Mouse (Mus musculus) stomach, postnatal 0 days (tissue): ENCODE results near the gene Rnf34. TPM values are rescaled to one million over a fixed set of nuclear protein-coding genes. Genes with fewer than 3 reads are reported as not detected.
A peak's percentile ranks its signal among the peaks of the same experiment; 100 is the strongest.

Experiments
- ATAC-seq: fragments of 200-750 bp; cut with Nextera tagmentation; 2 replicates; pipeline ENCODE4 v1.8.0; 2017; ENCODE audit not compliant: low FRiP score, low TSS enrichment
- DNase-seq: peaks from one replicate; pipeline ENCODE4 v3.0.0-alpha.2; 2016; ENCODE audit warnings: low spot score
- H3K27ac ChIP-seq: fragments of 300-500 bp; sonication (generic); replicated peaks from 2 replicates; pipeline ENCODE4 v1.5.1; 2014; ENCODE audit warnings: mild to moderate bottlenecking, control low read depth
- H3K27me3 ChIP-seq: fragments of 300-500 bp; sonication (generic); 2 replicates; pipeline ENCODE4 v1.6.1; 2014; ENCODE audit warnings: low read length; ENCODE audit not compliant: control insufficient read depth, insufficient read depth
- H3K36me3 ChIP-seq: fragments of 300-500 bp; sonication (generic); 2 replicates; pipeline ENCODE4 v1.6.1; 2014; ENCODE audit warnings: low read length, mixed read lengths; ENCODE audit not compliant: control insufficient read depth, insufficient read depth
- H3K4me1 ChIP-seq: fragments of 300-500 bp; sonication (generic); replicated peaks from 2 replicates; pipeline ENCODE4 v1.6.1; 2014; ENCODE audit warnings: antibody characterized with exemption; ENCODE audit not compliant: control insufficient read depth, insufficient read depth
- H3K4me2 ChIP-seq: fragments of 300-500 bp; sonication (generic); replicated peaks from 2 replicates; pipeline ENCODE4 v1.6.1; 2014; ENCODE audit warnings: low read depth, mild to moderate bottlenecking, control low read depth, moderate library complexity
- H3K4me3 ChIP-seq: fragments of 300-500 bp; sonication (generic); 2 replicates; pipeline ENCODE4 v1.5.1; 2014; ENCODE audit warnings: low read depth, low read length, control low read depth
- H3K9ac ChIP-seq: fragments of 300-500 bp; sonication (generic); 2 replicates; pipeline ENCODE4 v1.6.1; 2014; ENCODE audit warnings: mild to moderate bottlenecking, low read length, control low read depth, mixed read lengths
- H3K9me3 ChIP-seq: fragments of 300-500 bp; sonication (generic); 2 replicates; pipeline ENCODE4 v1.6.1; 2016; ENCODE audit warnings: low read length; ENCODE audit not compliant: control insufficient read depth
- CTCF ChIP-seq: IDR thresholded peaks from 2 replicates; pipeline ENCODE4 v1.5.1; 2016; ENCODE audit warnings: antibody characterized with exemption, low read depth, mild to moderate bottlenecking, moderate library complexity
- EP300 ChIP-seq: optimal IDR thresholded peaks from 2 replicates; pipeline ENCODE3; 2016; ENCODE audit warnings: antibody characterized with exemption
- WGBS: fragments of 180-500 bp; shearing (Covaris S2); extraction: QIAGEN DNeasy Blood & Tissue Kit; methylation state at CpG from one replicate; pipeline ENCODE4 v1.1.7; 2014; 5-methylcytosine and 5-hydroxymethylcytosine counted together
- polyA plus RNA-seq: library from polyadenylated mRNA; unstranded; fragments of >200 nt; fragmentation: Nextera tagmentation; extraction: Ambion mirVana; gene quantifications from 2 replicates; pipeline ENCODE4 v1.2.1, GENCODE M21; 2015

Rnf34 gene
- polyA plus RNA-seq, 1 experiment from 2014 or later: 19.1 TPM

GRCm38 (mm10) chr5:122883237-122883636 lies 33.4 kb downstream of the Rnf34 start:
- Histone ChIP-seq H3K4me3 (no peak overlapping the region), H3K4me1 (no peaks in the 10 kb centered on the region; the same call in 1 of the 2 replicates), H3K27ac (peak overlapping the region; percentile 78), H3K9ac (no peak overlapping the region), H3K9me3 (no peaks in the 10 kb centered on the region), H3K4me2 (no peak overlapping the region), H3K36me3 (no peaks in the 10 kb centered on the region; the same call in 1 of the 2 replicates), H3K27me3 (no peaks in the 10 kb centered on the region)
- TF ChIP-seq EP300 (no peak), CTCF (no peak)
- 70% methylated on average over 9 of the region's 9 CpGs for WGBS
- DNase-seq (no peak), ATAC-seq (no peak)

- TF ChIP-seq EP300 (no peak), CTCF (no peak)
- WGBS: 39% methylated on average over 2 of the region's 2 CpGs
- DNase-seq (peak; percentile 33), ATAC-seq (no peak)
- Histone ChIP-seq H3K27me3 (no peaks in the 10 kb centered on the region), H3K9me3 (no peaks in the 10 kb centered on the region), H3K4me3 (no peak overlapping the region), H3K4me1 (no peaks in the 10 kb centered on the region; the same call in 1 of the 2 replicates), H3K27ac (peak overlapping the region; percentile 78), H3K9ac (no peak overlapping the region), H3K36me3 (no peaks in the 10 kb centered on the region; the same call in 1 of the 2 replicates), H3K4me2 (no peak overlapping the region)
Measured at GRCm38 (mm10) chr5:122883652-122884235, 33.9 kb downstream of the Rnf34 start.

DNA sequence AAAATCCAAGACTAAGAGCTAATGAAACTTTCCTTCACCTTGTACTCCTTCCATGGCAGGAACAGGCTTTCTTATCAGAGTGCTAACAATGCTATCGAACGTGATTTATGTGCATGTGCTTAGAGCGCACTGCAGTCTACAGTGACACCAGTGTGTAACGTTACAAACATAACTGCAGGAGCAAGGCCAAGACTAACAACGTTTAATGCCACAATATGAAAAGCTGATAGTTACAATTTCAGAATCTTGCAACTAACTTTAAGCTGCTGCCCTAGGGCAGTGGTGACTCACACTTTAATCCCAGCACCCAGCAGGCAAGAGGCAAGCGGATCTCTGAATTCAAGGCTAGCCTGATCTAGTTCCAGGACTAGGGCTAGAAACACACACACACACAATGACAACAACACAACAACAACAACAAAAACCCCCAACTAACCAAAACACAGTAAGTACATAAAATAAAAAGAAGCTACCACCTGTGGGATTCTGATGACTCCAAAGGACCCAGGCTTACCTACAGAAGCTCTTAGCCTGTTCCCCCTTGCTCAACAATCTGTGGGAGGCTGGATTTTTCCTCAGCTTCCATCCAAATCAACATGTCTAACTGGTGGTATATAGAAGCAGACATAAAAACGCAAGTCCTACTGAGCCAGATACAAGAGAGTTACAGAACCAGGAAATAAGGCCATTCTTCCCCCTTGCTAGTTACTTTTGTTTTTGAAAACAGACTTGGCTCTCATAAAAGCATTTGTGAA lies 34.9 kb downstream of the Rnf34 start:
- ATAC-seq (peak; percentile 74), DNase-seq (peak; percentile 40)
- Histone ChIP-seq H3K9me3 (no peaks in the 10 kb centered on the region), H3K4me2 (no peak overlapping the region), H3K9ac (no peak overlapping the region), H3K4me3 (no peak overlapping the region), H3K27me3 (no peaks in the 10 kb centered on the region), H3K36me3 (no peaks in the 10 kb centered on the region; the same call in 1 of the 2 replicates), H3K27ac (no peak overlapping the region), H3K4me1 (no peaks in the 10 kb centered on the region; the same call in 1 of the 2 replicates)
- TF ChIP-seq CTCF (no peak; the same call in 1 of the 2 replicates), EP300 (no peak)
- WGBS: 50% methylated on average over 7 of the region's 7 CpGs

DNA sequence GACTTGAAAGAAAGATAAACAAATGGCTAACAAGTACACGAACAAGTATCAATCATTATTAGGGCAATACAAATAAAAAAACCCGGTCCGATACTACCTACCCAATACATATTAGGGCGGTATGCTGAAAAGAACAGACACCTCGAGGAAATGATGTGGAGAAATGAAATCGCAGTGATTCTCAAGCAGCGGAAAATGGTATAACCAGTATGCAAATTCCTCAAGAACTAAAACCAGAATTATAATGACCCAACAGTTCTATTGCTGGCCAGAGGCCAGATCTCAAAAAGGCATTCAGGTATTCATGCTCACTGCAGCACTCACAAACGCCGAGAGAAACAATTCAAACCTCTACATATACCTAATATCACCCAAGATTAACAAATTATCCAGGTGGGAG lies 37.2 kb downstream of the Rnf34 start:
- TF ChIP-seq CTCF: no peak
- no peak for TF ChIP-seq EP300
- H3K4me1 ChIP-seq: no peaks in the 10 kb centered on the region; the same call in 1 of the 2 replicates
- no peak overlapping the region for H3K4me2 ChIP-seq
- H3K27ac ChIP-seq: no peak overlapping the region
- H3K9ac ChIP-seq: no peak overlapping the region
- ATAC-seq (no peak), DNase-seq (no peak)
- no peak overlapping the region for H3K4me3 ChIP-seq
- H3K9me3 ChIP-seq: no peaks in the 10 kb centered on the region
- no peaks in the 10 kb centered on the region for H3K27me3 ChIP-seq
- no peaks in the 10 kb centered on the region; the same call in 1 of the 2 replicates for H3K36me3 ChIP-seq
- 82% methylated on average over 9 of the region's 9 CpGs for WGBS

DNA sequence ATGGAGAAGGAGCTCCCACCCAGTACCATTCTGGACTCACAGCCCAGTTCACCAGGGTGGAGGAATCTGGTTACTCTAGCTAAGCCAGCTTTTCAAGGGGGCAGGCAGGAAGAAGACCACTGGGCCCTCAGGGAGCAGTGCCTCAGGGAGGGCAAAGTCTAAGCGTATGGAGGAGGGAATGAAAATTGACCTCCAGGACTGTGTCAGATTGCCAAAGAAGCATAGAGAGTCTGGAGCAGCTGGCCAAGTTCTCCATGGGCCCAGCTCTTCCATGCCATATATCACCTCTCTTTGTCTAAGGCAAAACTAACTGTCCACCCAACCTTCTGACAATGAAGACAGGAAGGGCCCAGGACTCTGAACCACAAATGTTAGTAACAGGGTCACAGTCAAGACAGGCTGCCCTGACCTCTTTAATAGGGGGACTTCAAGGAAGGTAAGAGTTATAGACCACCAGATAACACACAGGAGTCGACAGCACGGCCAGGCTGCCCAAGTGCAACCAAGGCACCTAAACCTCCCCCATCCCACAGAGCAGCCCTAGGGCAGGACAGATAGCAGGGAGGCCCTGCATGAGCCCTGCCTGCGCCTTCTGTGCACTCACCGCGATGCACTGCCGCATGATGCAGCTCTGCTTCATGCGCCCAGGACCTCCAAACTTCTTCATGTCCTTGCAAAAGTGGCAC lies 38.2 kb downstream of the Rnf34 start:
- no peak for TF ChIP-seq EP300
- no peak for TF ChIP-seq CTCF
- no peak for ATAC-seq
- WGBS: 80% methylated on average over 8 of the region's 8 CpGs
- H3K9ac ChIP-seq: no peak overlapping the region
- no peaks in the 10 kb centered on the region; the same call in 1 of the 2 replicates for H3K36me3 ChIP-seq
- no peak overlapping the region for H3K4me3 ChIP-seq
- no peak for DNase-seq
- no peak overlapping the region for H3K27ac ChIP-seq
- H3K9me3 ChIP-seq: no peaks in the 10 kb centered on the region
- H3K4me2 ChIP-seq: no peak overlapping the region
- no peaks in the 10 kb centered on the region; the same call in 1 of the 2 replicates for H3K4me1 ChIP-seq
- H3K27me3 ChIP-seq: no peaks in the 10 kb centered on the region
